Mouse (Mus musculus) heart, postnatal 36 days (tissue): ENCODE measurements at regions not wholly inside any gene's neighbourhood (a gene's known extent, or its start where the extent isn't known, plus 50 kb on each side); places are given as distances from the start of the nearest gene placed in this dataset.

Source experiments
- DNase-seq, 2 experiments: peaks; one replicate each; pipeline ENCODE4 v3.0.0; 2021 to 2022
- intact Hi-C: fragments of 180-260 bp; cut with DNase I; formaldehyde crosslinking; loops from one replicate; pipeline ENCODE4 v1.15.1; 2025

- DNase-seq = no peak
- intact Hi-C loops = no loop called here
These were observed 156.3 kb downstream of the Grm4 start for GRCm38 (mm10) chr17:27364899-27365298.

- no peak for DNase-seq
These were observed 156.9 kb downstream of the Grm4 start for GRCm38 (mm10) chr17:27364338-27364737.

GRCm38 (mm10) chr17:27363911-27364310 lies 157.3 kb downstream of the Grm4 start:
- DNase-seq = no peak
- intact Hi-C loops = no loop called here

More at GRCm38 (mm10) chr17:27364338-27364737, 156.9 kb downstream of the Grm4 start:
- intact Hi-C loops = no loop called here

GRCm38 (mm10) chr17:27362221-27362620 lies 158.0 kb upstream of the Lemd2 start:
- intact Hi-C loops = no loop called here
- no peak for DNase-seq

GRCm38 (mm10) chr17:27361362-27361761 lies 157.1 kb upstream of the Lemd2 start:
- intact Hi-C loops = no loop called here
- peak; percentile 5 to 7 for DNase-seq

GRCm38 (mm10) chr17:27356862-27357261 lies 152.6 kb upstream of the Lemd2 start:
- no peak for DNase-seq
- intact Hi-C loops = no loop called here

GRCm38 (mm10) chr17:27355717-27356116 lies 151.4 kb upstream of the Lemd2 start:
- intact Hi-C loops = no loop called here
- DNase-seq = no peak

- no peak for DNase-seq
- intact Hi-C loops = no loop called here
These were observed 150.8 kb upstream of the Lemd2 start for GRCm38 (mm10) chr17:27355056-27355455.

GRCm38 (mm10) chr17:27349911-27350310 lies 145.6 kb upstream of the Lemd2 start:
- intact Hi-C loops = no loop called here
- DNase-seq = no peak

GRCm38 (mm10) chr17:27349432-27349831 lies 145.2 kb upstream of the Lemd2 start:
- no peak for DNase-seq
- intact Hi-C loops = no loop called here

- intact Hi-C loops = no loop called here
- no peak for DNase-seq
These were observed 138.0 kb upstream of the Lemd2 start for GRCm38 (mm10) chr17:27341952-27342890.

- no peak for DNase-seq
- intact Hi-C loops = no loop called here
These were observed 135.6 kb upstream of the Lemd2 start for GRCm38 (mm10) chr17:27339823-27340222.

- no peak for DNase-seq
- intact Hi-C loops = no loop called here
These were observed 135.0 kb upstream of the Lemd2 start for GRCm38 (mm10) chr17:27339261-27339660.

GRCm38 (mm10) chr17:27335621-27336020 lies 131.4 kb upstream of the Lemd2 start:
- DNase-seq = no peak

GRCm38 (mm10) chr17:27333593-27333992 lies 129.3 kb upstream of the Lemd2 start:
- intact Hi-C loops = loop anchor here (1.0 kb wide), 1 partner anchor 126 kb away; no protein-coding TSS in a partner anchor
- DNase-seq = no peak

More at GRCm38 (mm10) chr17:27335621-27336020, 131.4 kb upstream of the Lemd2 start:
- intact Hi-C loops = no loop called here

GRCm38 (mm10) chr17:27333141-27333540 lies 128.9 kb upstream of the Lemd2 start:
- intact Hi-C loops = loop anchor here (1.0 kb wide), 1 partner anchor 126 kb away; no protein-coding TSS in a partner anchor

GRCm38 (mm10) chr17:27332076-27332475 lies 127.8 kb upstream of the Lemd2 start:
- intact Hi-C loops = no loop called here
- DNase-seq = no peak

More at GRCm38 (mm10) chr17:27333141-27333540, 128.9 kb upstream of the Lemd2 start:
- no peak for DNase-seq

- no peak for DNase-seq
- intact Hi-C loops = no loop called here
These were observed 127.4 kb upstream of the Lemd2 start for GRCm38 (mm10) chr17:27331630-27332029.

- no peak for DNase-seq
- intact Hi-C loops = no loop called here
These were observed 125.5 kb upstream of the Lemd2 start for GRCm38 (mm10) chr17:27329791-27330190.

GRCm38 (mm10) chr17:27329183-27329582 lies 124.9 kb upstream of the Lemd2 start:
- intact Hi-C loops = no loop called here
- no peak for DNase-seq

GRCm38 (mm10) chr17:27325002-27325460 lies 120.8 kb upstream of the Lemd2 start:
- intact Hi-C loops = no loop called here
- DNase-seq = peak in 1 of 2 experiments; percentile 44

GRCm38 (mm10) chr17:27323513-27323912 lies 119.2 kb upstream of the Lemd2 start:
- intact Hi-C loops = no loop called here
- DNase-seq = no peak
